Mouse (Mus musculus) forebrain, embryonic 14.5 days (tissue): ENCODE measurements around the gene Tasp1. TPM values are rescaled to one million over a fixed set of nuclear protein-coding genes. Genes with fewer than 3 reads are reported as not detected.

Experiments used
- ATAC-seq: fragments of 200-750 bp; cut with Nextera tagmentation; 2 replicates; pipeline ENCODE4 v1.8.0; 2017; ENCODE audit warnings: mild to moderate bottlenecking, moderate library complexity
- DNase-seq: peaks from one replicate; pipeline ENCODE4 v3.0.0-alpha.2; 2015; ENCODE audit warnings: low spot score
- H3K27ac ChIP-seq: fragments of 300-500 bp; sonication (generic); 2 replicates; pipeline ENCODE4 v1.5.1; 2014; ENCODE audit warnings: low read depth, mild to moderate bottlenecking, control low read depth, low read length, moderate library complexity
- H3K27me3 ChIP-seq: fragments of 300-500 bp; sonication (generic); replicated peaks from 2 replicates; pipeline ENCODE4 v1.6.1; 2014; ENCODE audit warnings: low read length, control low read depth, mixed read lengths; ENCODE audit not compliant: control insufficient read depth, insufficient read depth
- H3K36me3 ChIP-seq: fragments of 300-500 bp; sonication (generic); 2 replicates; pipeline ENCODE4 v1.6.1; 2014; ENCODE audit warnings: low read length, control low read depth; ENCODE audit not compliant: control insufficient read depth, insufficient read depth
- H3K4me1 ChIP-seq: fragments of 300-500 bp; sonication (generic); 2 replicates; pipeline ENCODE4 v1.6.1; 2014; ENCODE audit warnings: antibody characterized with exemption, low read length, control low read depth; ENCODE audit not compliant: control insufficient read depth, insufficient read depth
- H3K4me2 ChIP-seq: fragments of 300-500 bp; sonication (generic); 2 replicates; pipeline ENCODE4 v1.6.1; 2014; ENCODE audit warnings: mild to moderate bottlenecking, control low read depth, low read length
- H3K4me3 ChIP-seq: fragments of 300-500 bp; sonication (generic); 2 replicates; pipeline ENCODE4 v1.5.1; 2014; ENCODE audit warnings: low read depth, low read length, control low read depth
- H3K9ac ChIP-seq: fragments of 300-500 bp; sonication (generic); 2 replicates; pipeline ENCODE4 v1.6.1; 2014; ENCODE audit warnings: mild to moderate bottlenecking, low read length, control low read depth, moderate library complexity
- H3K9me3 ChIP-seq: fragments of 300-500 bp; sonication (generic); replicated peaks from 2 replicates; pipeline ENCODE4 v1.6.1; 2016; ENCODE audit warnings: low read length, control low read depth, mixed read lengths; ENCODE audit not compliant: control insufficient read depth
- WGBS: fragments of 180-500 bp; shearing (Covaris S2); extraction: QIAGEN DNeasy Blood & Tissue Kit; methylation state at CpG from one replicate; pipeline ENCODE4 v1.1.7; 2014; 5-methylcytosine and 5-hydroxymethylcytosine counted together
- polyA plus RNA-seq: library from polyadenylated mRNA; unstranded; fragments of >200 nt; fragmentation: Nextera tagmentation; extraction: Ambion mirVana; gene quantifications from 2 replicates; pipeline ENCODE4 v1.2.1, GENCODE M21; 2014

The Tasp1 gene
- polyA plus RNA-seq, 1 experiment from 2014 or later = 18.9 TPM

GRCm38 (mm10) chr2:140065676-140066075, 929 bp downstream of the Tasp1 start:
- H3K27ac ChIP-seq = no peak overlapping the region
- no peaks in the 10 kb centered on the region for H3K9me3 ChIP-seq
- H3K4me1 ChIP-seq = peaks cover 4% of the 10 kb centered on the region; the same call in 1 of the 2 replicates
- 87% methylated on average over 8 of the region's 8 CpGs for WGBS
- H3K36me3 ChIP-seq = no peaks in the 10 kb centered on the region
- peak overlapping the region; percentile 87 for H3K9ac ChIP-seq
- peak overlapping the region; percentile 64 for H3K4me2 ChIP-seq
- ATAC-seq = no peak
- peak overlapping the region; percentile 85 for H3K4me3 ChIP-seq
- DNase-seq = peak; percentile 4
- no peaks in the 10 kb centered on the region for H3K27me3 ChIP-seq

- Histone ChIP-seq H3K27me3 (no peaks in the 10 kb centered on the region), H3K4me1 (peaks cover 2% of the 10 kb centered on the region; the same call in 1 of the 2 replicates), H3K27ac (no peak overlapping the region), H3K4me3 (no peak overlapping the region), H3K9me3 (no peaks in the 10 kb centered on the region), H3K36me3 (peaks cover 2% of the 10 kb centered on the region; the same call in 1 of the 2 replicates), H3K4me2 (no peak overlapping the region), H3K9ac (no peak overlapping the region)
- 89% methylated on average over 3 of the region's 3 CpGs for WGBS
- ATAC-seq = no peak
- DNase-seq = no peak
Observed at GRCm38 (mm10) chr2:140061481-140061880, 5.1 kb downstream of the Tasp1 start.

GRCm38 (mm10) chr2:140060092-140060867, 6.3 kb downstream of the Tasp1 start:
- DNase-seq (no peak), ATAC-seq (no peak)
- Histone ChIP-seq H3K4me1 (no peaks in the 10 kb centered on the region), H3K4me3 (no peak overlapping the region), H3K9me3 (no peaks in the 10 kb centered on the region), H3K36me3 (peaks cover 10% of the 10 kb centered on the region; the same call in 1 of the 2 replicates), H3K27ac (no peak overlapping the region), H3K4me2 (no peak overlapping the region), H3K9ac (no peak overlapping the region), H3K27me3 (no peaks in the 10 kb centered on the region)
- 90% methylated on average over 4 of the region's 4 CpGs for WGBS

- H3K36me3 ChIP-seq = peaks cover 18% of the 10 kb centered on the region; the same call in 1 of the 2 replicates
- H3K9ac ChIP-seq = no peak overlapping the region
- H3K27ac ChIP-seq = no peak overlapping the region
- no peaks in the 10 kb centered on the region for H3K9me3 ChIP-seq
- H3K4me2 ChIP-seq = no peak overlapping the region
- 95% methylated on average over 6 of the region's 6 CpGs for WGBS
- H3K4me3 ChIP-seq = no peak overlapping the region
- no peak for DNase-seq
- no peak for ATAC-seq
- no peaks in the 10 kb centered on the region for H3K27me3 ChIP-seq
- no peaks in the 10 kb centered on the region for H3K4me1 ChIP-seq
Observed at GRCm38 (mm10) chr2:140058125-140058524, 8.5 kb downstream of the Tasp1 start.

- Histone ChIP-seq H3K9ac (no peak overlapping the region), H3K4me1 (no peaks in the 10 kb centered on the region), H3K27ac (no peak overlapping the region), H3K27me3 (no peaks in the 10 kb centered on the region), H3K36me3 (peaks cover 63% of the 10 kb centered on the region), H3K4me2 (no peak overlapping the region), H3K4me3 (no peak overlapping the region), H3K9me3 (no peaks in the 10 kb centered on the region)
- no peak for ATAC-seq
- WGBS = 91% methylated on average over 2 of the region's 2 CpGs
- no peak for DNase-seq
Observed at GRCm38 (mm10) chr2:140051607-140052126, 14.9 kb downstream of the Tasp1 start.

- Histone ChIP-seq H3K4me2 (no peak overlapping the region), H3K9me3 (no peaks in the 10 kb centered on the region), H3K4me3 (no peak overlapping the region), H3K9ac (no peak overlapping the region), H3K4me1 (no peaks in the 10 kb centered on the region), H3K27me3 (no peaks in the 10 kb centered on the region), H3K27ac (no peak overlapping the region), H3K36me3 (peaks cover 13% of the 10 kb centered on the region)
- ATAC-seq (no peak), DNase-seq (no peak)
- 89% methylated on average over 2 of the region's 2 CpGs for WGBS
Observed at GRCm38 (mm10) chr2:140042522-140043131, 24.0 kb downstream of the Tasp1 start.

GRCm38 (mm10) chr2:140042081-140042480, 24.5 kb downstream of the Tasp1 start:
- 95% methylated on average over 10 of the region's 10 CpGs for WGBS
- no peak overlapping the region for H3K4me2 ChIP-seq
- DNase-seq (no peak), ATAC-seq (no peak)
- H3K9ac ChIP-seq = no peak overlapping the region
- no peak overlapping the region for H3K27ac ChIP-seq
- no peak overlapping the region for H3K4me3 ChIP-seq
- peaks cover 9% of the 10 kb centered on the region for H3K36me3 ChIP-seq
- H3K9me3 ChIP-seq = no peaks in the 10 kb centered on the region
- no peaks in the 10 kb centered on the region for H3K27me3 ChIP-seq
- H3K4me1 ChIP-seq = no peaks in the 10 kb centered on the region

GRCm38 (mm10) chr2:140037459-140037858, 29.1 kb downstream of the Tasp1 start:
- H3K9me3 ChIP-seq = no peaks in the 10 kb centered on the region
- no peaks in the 10 kb centered on the region for H3K4me1 ChIP-seq
- H3K9ac ChIP-seq = no peak overlapping the region
- H3K4me2 ChIP-seq = no peak overlapping the region
- no peak for DNase-seq
- no peaks in the 10 kb centered on the region for H3K27me3 ChIP-seq
- WGBS = 97% methylated on average over 2 of the region's 2 CpGs
- no peak overlapping the region for H3K27ac ChIP-seq
- H3K4me3 ChIP-seq = no peak overlapping the region
- H3K36me3 ChIP-seq = no peaks in the 10 kb centered on the region
- ATAC-seq = no peak

GRCm38 (mm10) chr2:140036854-140037253, 29.8 kb downstream of the Tasp1 start:
- Histone ChIP-seq H3K4me1 (no peaks in the 10 kb centered on the region), H3K9ac (no peak overlapping the region), H3K36me3 (no peaks in the 10 kb centered on the region), H3K27ac (no peak overlapping the region), H3K9me3 (no peaks in the 10 kb centered on the region), H3K27me3 (no peaks in the 10 kb centered on the region), H3K4me3 (no peak overlapping the region), H3K4me2 (no peak overlapping the region)
- DNase-seq = no peak
- ATAC-seq = no peak
